Mouse (Mus musculus): ENCODE measurements around the gene Vmn2r21. TPM values are rescaled to one million over a fixed set of nuclear protein-coding genes. Genes with fewer than 3 reads are reported as not detected.

The Vmn2r21 gene
- polyA plus RNA-seq (2012; ENCODE audit: low replicate concordance), result 0.05 TPM in 1 of 2 replicates, not detected in the other

GRCm38 (mm10) chr6:123533306-123533705 lies at the start of gene Vmn2r21:
Gene Vmn2r21, minus strand, starts transcription at chr6:123533406.

Other genes starting within 250 kb of the Vmn2r21 start
- gene Clec4e, start 243.5 kb downstream of the Vmn2r21 start, polyA plus RNA-seq (2012; ENCODE audit: low replicate concordance), result 0.35 and 0.78 TPM in 2 replicates
- not detected in 2 replicates for gene Vmn2r19, start 225.1 kb downstream of the Vmn2r21 start, polyA plus RNA-seq (2012; ENCODE audit: low replicate concordance)
- gene Vmn2r20, start 115.3 kb downstream of the Vmn2r21 start, polyA plus RNA-seq (2012; ENCODE audit: low replicate concordance), result not detected in 2 replicates
- not detected in 2 replicates for gene Vmn2r22, start 117.3 kb upstream of the Vmn2r21 start, polyA plus RNA-seq (2012; ENCODE audit: low replicate concordance)
- 0.02 TPM in 1 of 2 replicates, not detected in the other for gene Vmn2r23, start 169.3 kb upstream of the Vmn2r21 start, polyA plus RNA-seq (2012; ENCODE audit: low replicate concordance)
- not detected in 2 replicates for gene Vmn2r24, start 245.5 kb upstream of the Vmn2r21 start, polyA plus RNA-seq (2012; ENCODE audit: low replicate concordance)